Comparison of ENCODE assay signal across 8 mouse cellular contexts in the genomic region with DNA sequence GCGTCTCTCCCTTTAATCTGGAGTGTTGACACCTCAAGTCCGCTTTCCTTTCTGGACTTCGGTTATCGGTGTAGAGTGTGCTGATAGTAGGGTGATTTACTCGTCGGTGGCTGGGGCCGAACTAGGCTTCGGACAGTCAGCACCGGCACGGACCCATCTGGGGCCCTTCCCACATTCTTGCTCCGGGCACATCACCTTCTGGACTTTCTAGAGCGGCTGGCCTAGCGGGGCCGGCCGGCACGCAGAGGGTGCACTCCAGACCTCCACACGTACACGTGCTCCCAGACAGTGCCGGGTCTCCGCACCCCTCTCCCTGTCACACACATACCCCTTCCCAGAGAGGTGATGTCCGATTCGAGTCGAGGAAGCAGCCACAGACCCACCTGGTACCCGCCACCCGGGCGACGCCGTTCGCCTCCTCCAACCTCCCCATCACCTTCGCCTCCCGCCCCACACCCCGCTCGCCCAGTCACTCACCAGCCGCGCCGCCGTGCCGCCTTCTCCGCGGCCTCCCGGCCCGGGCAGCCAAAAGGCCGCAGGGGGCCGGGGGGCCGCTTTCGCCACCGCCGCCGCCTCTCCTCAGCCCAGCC. TPM values are rescaled to one million over a fixed set of nuclear protein-coding genes. Genes with fewer than 3 reads are reported as not detected.
DNase-seq lines count a peak whose midpoint lies in the region; ATAC-seq and TF ChIP-seq lines count a peak whose summit lies in the region.

No protein-coding gene starts in this region.

- H3K9me3 ChIP-seq in lung, embryonic 16.5 days (ENCODE audit: control insufficient read depth, low read length), result no peaks in the 10 kb centered on the region

- H3K9ac ChIP-seq in lung, embryonic 16.5 days (ENCODE audit: low read length), result peak overlapping the region; percentile 90

- peak overlapping the region; percentile 99 for H3K4me3 ChIP-seq in bone marrow macrophage, adult 2 months (ENCODE audit: insufficient read depth, low read length)
- peak overlapping the region; percentile 90 for H3K4me3 ChIP-seq in lung, embryonic 16.5 days (ENCODE audit: low read length)

- intact Hi-C loops in heart, postnatal 10 days (cut with DNase I), result no loop called here

- H3K4me2 ChIP-seq in lung, embryonic 16.5 days (ENCODE audit: low read depth, low read length), result peak overlapping the region; percentile 95

- no peak for TF ChIP-seq CTCF in bone marrow macrophage, adult 2 months (IDR thresholded peaks at IDR 0.05; ENCODE audit: low read depth, low read length)

- ATAC-seq in erythroid progenitor cell, adult 5-6 weeks (replicated peaks; ENCODE audit: low FRiP score, poor library complexity, severe bottlenecking), result peak; percentile 53
- ATAC-seq in lung, embryonic 16.5 days (ENCODE audit: low read depth), result peak; percentile 31

- DNase-seq in CD8-positive naive resting alpha-beta T cell, adult 2 months (ENCODE audit: low read depth in 2 of 2, low spot score in 2 of 2), result peak; percentile 12 to 27
- peak; percentile 50 to 57 for DNase-seq in heart, postnatal 10 days
- peak; percentile 33 to 60 for DNase-seq in kidney, postnatal 36 days
- peak; percentile 50 for DNase-seq in retina, embryonic 14.5 days (ENCODE audit: low spot score)
- peak; percentile 72 for DNase-seq in thymus, postnatal 4 days

- H3K4me1 ChIP-seq in bone marrow macrophage, adult 2 months (ENCODE audit: control insufficient read depth, insufficient read depth, low read length), result peaks cover 20% of the 10 kb centered on the region
- H3K4me1 ChIP-seq in lung, embryonic 16.5 days (replicated peaks; ENCODE audit: control insufficient read depth, insufficient read depth, low read length), result peaks cover 22% of the 10 kb centered on the region

- H3K36me3 ChIP-seq in lung, embryonic 16.5 days (ENCODE audit: control insufficient read depth, insufficient read depth, low read length), result peaks cover 3% of the 10 kb centered on the region; the same call in 1 of the 2 replicates

- WGBS in lung, embryonic 16.5 days, result under 1% methylated on average over 49 of the region's 49 CpGs

- TF ChIP-seq POLR2A in bone marrow macrophage, adult 2 months (IDR thresholded peaks at IDR 0.05; ENCODE audit: borderline replicate concordance, low read depth, low read length), result no peak

- 0 out of 2 replicates have a peak overlapping the region, but pooled peaks have one; percentile 4 for H3K27ac ChIP-seq in bone marrow macrophage, adult 2 months (ENCODE audit: insufficient read depth, low read depth, low read length)
- peak overlapping the region; percentile 97 for H3K27ac ChIP-seq in lung, embryonic 16.5 days (ENCODE audit: low read length)

- H3K27me3 ChIP-seq in lung, embryonic 16.5 days (ENCODE audit: control insufficient read depth, insufficient read depth, low read depth, low read length), result peaks cover 3% of the 10 kb centered on the region; the same call in 1 of the 2 replicates

RNA-seq across cellular contexts. Expression of a gene that starts 17.8 kb away (rescaled TPM):
- 39.1 and 46.6 TPM in 2 replicates for polyA plus RNA-seq in bone marrow macrophage, adult 2 months (2012; ENCODE audit: insufficient read depth, insufficient read length, missing spikeins)
- 51.6 and 66.7 TPM in 2 replicates for total RNA-seq in erythroid progenitor cell, adult 5-6 weeks (2015; ENCODE audit: low replicate concordance)
- 41.6 and 48.3 TPM in 2 replicates for total RNA-seq in erythroid progenitor cell, adult 5-6 weeks (2017; ENCODE audit: low replicate concordance)
- 10 to 100 TPM; 73.5 to 73.9 TPM for total RNA-seq in heart, postnatal 10 days (2021)
- polyA plus RNA-seq in lung, embryonic 16.5 days (2015; fragmentation: Nextera tagmentation; extraction: Ambion mirVana), result 12.0 and 12.5 TPM in 2 replicates

Comparison
In these comparisons a context has a peak if more than half of its experiments do, and no peak if none do; other contexts are left out.
1. Peak in every context shown above with its lines: DNase-seq, ATAC-seq, H3K4me3 ChIP-seq and H3K27ac ChIP-seq.
2. DNase-seq: peak in every context shown above with its lines; median percentile 72 in thymus, postnatal 4 days; 54 in heart, postnatal 10 days; 50 in retina, embryonic 14.5 days; 46 in kidney, postnatal 36 days; 20 in CD8-positive naive resting alpha-beta T cell, adult 2 months.